Mouse (Mus musculus) stomach, adult 2 months (tissue): ENCODE measurements around the gene Slc1a4. TPM values are rescaled to one million over a fixed set of nuclear protein-coding genes. Genes with fewer than 3 reads are reported as not detected.

ENCODE experiments used
- polyA plus RNA-seq: library from polyadenylated mRNA; depleted of rRNA; stranded (reverse); fragments of >200 nt; gene quantifications from 2 replicates; pipeline ENCODE4 v1.2.3, GENCODE M21; 2012; rRNA removed

Slc1a4 gene
- 4.2 and 4.7 TPM in 2 replicates for polyA plus RNA-seq

DNA sequence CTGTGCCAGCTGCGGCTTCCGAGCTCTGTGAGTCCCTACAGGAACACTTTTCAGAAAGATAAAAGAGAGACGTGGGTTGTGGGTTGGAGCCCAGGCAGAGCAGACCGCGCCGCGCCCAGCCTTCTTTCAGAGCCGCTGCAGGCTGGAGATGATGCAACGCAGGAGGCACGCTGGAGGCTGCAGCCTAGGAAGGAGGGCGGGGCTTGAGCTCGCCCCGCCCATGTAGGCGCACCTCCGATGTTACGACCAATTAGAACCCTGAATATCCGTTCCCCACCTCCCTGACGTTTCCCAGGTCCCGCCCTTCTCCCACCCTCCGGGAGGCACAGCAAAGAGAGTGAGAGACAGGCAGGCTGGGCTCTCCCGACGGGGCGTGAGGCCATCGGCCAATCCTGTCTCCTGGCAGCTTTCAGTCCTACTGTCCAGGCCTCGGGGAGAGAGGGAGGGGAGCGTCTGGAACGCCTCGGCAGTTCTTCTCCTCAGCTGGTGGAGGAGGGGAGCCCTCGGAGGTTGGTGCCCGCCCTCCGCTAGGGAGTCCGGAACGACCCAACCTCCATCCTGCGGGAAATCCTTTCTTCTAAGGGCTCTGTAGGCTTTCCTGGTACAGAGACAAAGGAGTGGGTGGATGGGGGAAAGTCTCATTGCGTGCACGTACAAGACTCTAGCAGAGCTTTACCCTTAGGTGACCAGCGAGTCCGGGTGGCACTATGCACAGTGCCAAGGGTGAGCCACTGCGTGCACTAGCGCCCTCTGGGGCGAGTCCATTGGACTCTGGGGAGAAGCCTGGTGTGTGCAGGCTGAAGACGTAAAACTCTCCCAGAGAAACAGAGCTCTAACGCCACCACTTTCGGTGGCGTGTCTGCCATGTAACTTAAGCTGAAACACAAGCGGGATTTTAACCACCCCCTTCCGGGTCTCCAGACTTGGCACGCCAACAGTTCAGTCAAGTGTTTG lies at the start of gene Slc1a4:
TSS of gene Slc1a4 (minus strand) at position 153 of the 954 bp plus-strand sequence.

Other genes with a start within 250 kb of the Slc1a4 start
- 2.7 and 3.8 TPM in 2 replicates for gene Actr2, start 219.8 kb downstream of the Slc1a4 start, polyA plus RNA-seq
- 22.1 and 25.2 TPM in 2 replicates for gene Rab1a, start 131.3 kb downstream of the Slc1a4 start, polyA plus RNA-seq
- 3.1 and 3.9 TPM in 2 replicates for gene Cep68, start 83.3 kb downstream of the Slc1a4 start, polyA plus RNA-seq
- 9.1 and 9.7 TPM in 2 replicates for gene Sertad2, start 210.5 kb upstream of the Slc1a4 start, polyA plus RNA-seq